Mouse (Mus musculus): ENCODE measurements at regions not wholly inside any gene's neighbourhood (a gene's known extent, or its start where the extent isn't known, plus 50 kb on each side); places are given as distances from the start of the nearest gene placed in this dataset.

DNA sequence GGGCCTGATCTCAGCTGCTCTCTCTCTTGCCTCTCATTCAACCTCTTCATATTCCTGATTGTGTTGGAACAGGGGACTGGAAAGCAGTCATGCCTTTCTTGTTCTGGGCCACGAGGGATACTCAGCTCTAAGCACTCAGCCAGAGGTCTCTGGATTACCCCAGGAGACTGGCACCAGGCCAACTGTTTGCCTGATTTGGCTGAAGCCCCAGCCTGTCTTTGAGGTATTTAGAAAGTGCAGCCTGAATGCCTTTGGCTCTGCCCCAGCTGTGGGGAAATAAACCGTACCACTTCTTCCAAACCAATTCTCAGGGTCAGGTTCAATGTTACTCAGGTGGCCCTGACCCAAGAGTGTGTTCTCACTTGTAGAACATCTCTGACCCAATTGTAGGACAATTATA is 112.6 kb upstream of the Tmem72 start:
- no peak for TF ChIP-seq CTCF (IDR thresholded peaks at IDR 0.05; ENCODE audit: extremely low read depth, insufficient read length, insufficient replicate concordance, low read depth, low read length)
- TF ChIP-seq POLR2A (IDR thresholded peaks at IDR 0.05; ENCODE audit: low read depth, low read length): no peak

Measured in small intestine, adult 2 months (tissue).